ENCODE assay signal across 16 mouse cellular contexts in the genomic region with DNA sequence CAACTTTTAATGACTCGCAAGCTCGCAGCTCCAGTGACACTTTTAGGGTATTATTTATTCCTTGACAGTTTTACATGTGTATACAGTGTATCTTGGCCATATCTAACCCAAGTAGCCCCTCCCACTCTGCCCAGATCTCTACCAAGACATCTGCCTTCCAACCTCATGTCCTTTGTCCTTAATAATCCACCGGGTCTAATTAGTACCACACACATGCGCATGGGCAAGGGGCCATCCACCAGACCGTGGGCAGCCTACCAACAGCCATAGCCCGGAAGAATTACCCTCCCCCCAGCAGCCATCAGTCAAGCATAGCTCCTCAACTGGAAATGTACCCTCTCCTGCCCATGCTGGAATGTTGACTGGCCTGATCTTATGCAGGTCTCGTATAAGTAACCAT.
DNase-seq lines count a peak whose midpoint lies in the region; ATAC-seq lines count a peak whose summit lies in the region.
"Had no signal": no experiment of that assay in that cellular context is flagged by ENCODE, and none has a peak within 500 bp of the region (broad histone marks: within the 10 kb centered on the region; RNA-seq: fewer than 3 reads in every experiment).

No protein-coding gene starts in this region.

- intact Hi-C loops in left cerebral cortex, postnatal 10 days (cut with DNase I) = no loop called here

- no peak for ATAC-seq in erythroblast, adult 5-6 weeks (replicated peaks; ENCODE audit: low FRiP score, poor library complexity, severe bottlenecking)
- ATAC-seq: liver, postnatal 0 days had no signal

- peak; percentile 46 to 84 for DNase-seq in cerebellum, postnatal 4 days (ENCODE audit: low spot score in 2 of 2)
- no peak for DNase-seq in cerebellum, adult 8-10 months
- DNase-seq in left cerebral cortex, postnatal 10 days (ENCODE audit: extremely low spot score in 1 of 2, low spot score in 2 of 2) = peak; percentile 49 to 52
- DNase-seq in left cerebral cortex, adult 8-10 months (ENCODE audit: low spot score in 2 of 2) = no peak
- peak; percentile 59 for DNase-seq in right cerebral cortex, postnatal 4 days
- DNase-seq in right cerebral cortex, adult 18-20 months = no peak
- no peak for DNase-seq in thymus, postnatal 36 days
- DNase-seq: adrenal gland, adult 2 months; cerebellum, adult 9-10 months; gastrocnemius, postnatal 14 days; heart, postnatal 36 days; layer of hippocampus, postnatal 36 days; liver, postnatal 0 days; lung, postnatal 36 days; thymus, postnatal 4 days had no signal

Comparison
In these comparisons a context has a peak if more than half of its experiments do, and no peak if none do; other contexts are left out.
1. DNase-seq: peak in cerebellum, postnatal 4 days (2 of 2), left cerebral cortex, postnatal 10 days (2 of 2) and right cerebral cortex, postnatal 4 days (single experiment); none in cerebellum, adult 8-10 months (single experiment), left cerebral cortex, adult 8-10 months (0 of 2), right cerebral cortex, adult 18-20 months (single experiment) and thymus, postnatal 36 days (0 of 2).